Mouse (Mus musculus) lung, adult 2 months (tissue): ENCODE measurements around the gene Gm42688. TPM values are rescaled to one million over a fixed set of nuclear protein-coding genes. Genes with fewer than 3 reads are reported as not detected.
A peak's percentile ranks its signal among the peaks of the same experiment; 100 is the strongest.

Source experiments
- DNase-seq: peaks from one replicate; pipeline ENCODE4 v3.0.0; 2022
- H3K4me1 ChIP-seq: fragments of 200-500 bp; 2 replicates; pipeline ENCODE4 v1.6.1; 2011; ENCODE audit warnings: low read length; ENCODE audit not compliant: control insufficient read depth, insufficient read depth
- H3K4me3 ChIP-seq: fragments of 200-500 bp; replicated peaks from 2 replicates; pipeline ENCODE3; 2011; ENCODE audit warnings: low read depth, mild to moderate bottlenecking, control low read depth, low read length; ENCODE audit errors: extremely low read depth
- CTCF ChIP-seq: fragments of 200-500 bp; IDR thresholded peaks from 2 replicates; pipeline ENCODE4 v1.5.1; 2011; ENCODE audit warnings: mild to moderate bottlenecking, low read length, control low read depth; ENCODE audit not compliant: insufficient read depth
- POLR2A ChIP-seq: fragments of 200-500 bp; IDR thresholded peaks from 2 replicates; pipeline ENCODE4 v1.6.1; 2011; ENCODE audit warnings: low read depth, mild to moderate bottlenecking, control low read depth, low read length, borderline replicate concordance; ENCODE audit errors: extremely low read depth
- WGBS: fragments of 180-500 bp; shearing (Covaris S2); methylation state at CpG from one replicate; pipeline ENCODE4 v1.1.7; 2018; 5-methylcytosine and 5-hydroxymethylcytosine counted together
- polyA plus RNA-seq: library from polyadenylated mRNA; depleted of rRNA; stranded (reverse); fragments of >200 nt; gene quantifications from 2 replicates; pipeline ENCODE4 v1.2.3, GENCODE M21; 2012

Gene Gm42688
- polyA plus RNA-seq, 1 experiment: 5.5 TPM

DNA sequence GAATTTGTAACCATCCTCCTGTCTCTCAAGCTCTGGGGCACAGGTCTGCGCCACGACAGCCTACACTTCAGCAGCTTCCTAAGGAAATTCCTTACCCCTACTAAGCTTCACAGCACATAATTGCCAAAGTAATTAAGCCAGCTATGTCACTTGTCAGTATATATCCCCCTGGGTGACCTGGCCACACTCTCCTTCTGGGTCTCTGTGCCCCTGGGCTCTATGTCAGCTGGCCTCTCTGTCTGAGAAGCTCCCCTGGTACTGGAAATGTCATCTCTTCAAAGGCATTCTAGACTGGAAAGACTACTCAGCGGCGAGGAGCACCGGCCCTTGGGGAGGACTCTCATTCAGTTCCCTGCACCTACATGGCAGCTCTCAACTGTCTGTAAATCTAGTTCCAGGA, 21.5 kb downstream of the Gm42688 start:
- TF ChIP-seq POLR2A (no peak), CTCF (no peak)
- Histone ChIP-seq H3K4me3 (no peak overlapping the region), H3K4me1 (peaks cover 11% of the 10 kb centered on the region)
- DNase-seq: no peak
- WGBS: 84% methylated on average over 5 of the region's 5 CpGs

DNA sequence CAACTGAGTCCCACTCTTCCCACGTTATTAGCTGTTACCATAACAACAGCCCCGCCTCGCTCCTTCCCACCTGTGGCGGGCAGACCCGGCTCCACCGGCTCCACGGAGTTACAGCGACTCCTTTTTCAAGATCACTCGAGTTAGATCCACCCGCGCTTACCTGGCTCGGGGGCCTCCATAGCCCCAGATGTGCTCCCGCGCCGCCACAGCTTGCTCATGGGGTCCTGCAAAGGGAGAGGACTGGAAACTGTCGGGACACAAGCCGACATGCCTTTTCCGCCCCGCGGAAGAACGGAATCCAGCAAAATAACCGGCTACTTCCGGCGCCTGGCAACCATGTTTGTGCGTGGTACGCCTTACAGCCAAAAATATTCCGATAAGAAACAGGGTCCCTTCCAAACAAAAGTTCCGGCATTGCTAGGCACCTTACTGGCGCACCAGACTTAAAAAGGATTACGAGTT, 23.5 kb downstream of the Gm42688 start:
- DNase-seq: peak; percentile 90
- peaks cover 11% of the 10 kb centered on the region for H3K4me1 ChIP-seq
- WGBS: under 1% methylated on average over 30 of the region's 30 CpGs

DNA sequence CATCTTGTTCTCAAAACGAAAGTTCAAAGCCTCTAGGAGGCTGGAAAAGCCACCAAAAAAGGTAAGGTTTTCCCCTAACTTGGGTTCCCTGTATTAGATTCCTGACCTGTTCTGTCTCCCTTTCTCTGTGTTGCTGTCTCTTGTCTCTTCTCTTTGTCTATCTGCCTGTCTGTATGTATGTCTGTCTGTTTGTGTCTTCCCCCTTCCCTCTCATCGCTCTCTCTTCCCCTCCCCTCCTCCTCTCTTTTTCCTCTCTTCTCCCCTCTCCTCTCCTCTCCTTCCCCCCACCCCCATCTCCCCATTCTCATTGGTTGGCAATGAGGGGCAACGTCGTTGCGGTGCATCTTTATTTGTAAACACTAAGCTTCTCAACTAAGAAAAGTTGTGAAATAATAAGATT, 23.9 kb downstream of the Gm42688 start, which contains the start of gene Ino80b:
TSS of gene Ino80b (minus strand) at position 101 of the 400 bp plus-strand sequence.
- H3K4me1 ChIP-seq: peaks cover 11% of the 10 kb centered on the region
- 27% methylated on average over 5 of the region's 5 CpGs for WGBS

More for the DNA sequence above, 23.5 kb downstream of the Gm42688 start:
- TF ChIP-seq CTCF (no peak), POLR2A (peak; percentile 74; the same call in 1 of the 2 replicates)
- peak overlapping the region; percentile 74 for H3K4me3 ChIP-seq

DNA sequence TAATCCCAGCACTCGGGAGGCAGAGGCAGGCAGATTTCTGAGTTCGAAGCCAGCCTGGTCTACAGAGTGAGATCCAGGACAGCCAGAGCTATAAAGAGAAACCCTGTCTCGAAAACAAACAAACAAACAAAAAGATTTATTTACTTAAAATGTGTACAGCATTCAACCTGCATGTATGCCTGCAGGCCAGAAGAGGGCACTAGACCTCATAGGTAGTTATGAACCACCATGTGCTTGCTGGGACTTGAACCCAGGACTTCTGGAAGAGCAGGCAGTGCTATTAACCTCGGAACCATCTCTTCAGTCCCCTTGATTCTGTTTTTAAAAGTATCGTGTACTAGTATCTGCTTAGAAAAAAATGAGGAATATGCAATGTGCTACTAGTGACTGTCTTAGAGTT, 26.0 kb downstream of the Gm42688 start:
- 91% methylated on average over 5 of the region's 5 CpGs for WGBS
- Histone ChIP-seq H3K4me1 (peaks cover 4% of the 10 kb centered on the region), H3K4me3 (no peak overlapping the region)
- no peak for DNase-seq
- TF ChIP-seq POLR2A (no peak), CTCF (no peak)

More for the DNA sequence above, 23.9 kb downstream of the Gm42688 start, which contains the start of gene Ino80b:
- TF ChIP-seq POLR2A (no peak), CTCF (no peak)
- DNase-seq: no peak
- H3K4me3 ChIP-seq: peak within 1 kb of the TSS; percentile 74

DNA sequence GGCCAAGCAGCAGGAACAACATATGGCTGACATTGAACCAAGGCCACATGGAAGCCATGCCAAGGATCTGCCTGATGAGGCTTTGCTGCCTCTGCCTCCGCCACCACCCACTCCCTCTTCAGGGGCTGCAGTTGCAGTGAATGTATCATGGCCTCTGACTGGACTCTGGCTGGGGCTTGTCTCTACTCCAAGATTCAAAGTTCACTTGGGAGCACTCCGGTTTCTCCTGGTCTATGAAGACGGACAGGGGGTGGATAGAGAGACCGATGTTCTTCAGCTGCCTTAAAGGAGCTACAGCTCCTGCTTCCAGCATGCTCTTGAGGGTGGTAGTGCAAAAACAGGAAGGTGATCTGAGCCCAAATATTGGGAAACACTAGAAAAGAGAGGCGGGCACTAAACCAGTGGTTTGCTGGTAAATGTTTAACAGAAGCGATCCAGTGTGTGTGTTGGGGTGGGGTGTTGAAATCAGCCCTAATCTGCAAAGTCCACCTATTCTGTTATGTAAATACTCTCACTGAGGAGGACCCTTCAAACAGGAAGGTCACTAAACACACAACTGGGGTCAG, 30.1 kb downstream of the Gm42688 start:
- Histone ChIP-seq H3K4me1 (peaks cover 1% of the 10 kb centered on the region; the same call in 1 of the 2 replicates), H3K4me3 (no peak overlapping the region)
- TF ChIP-seq CTCF (no peak), POLR2A (0 out of 2 replicates have a peak, but pooled peaks have one; percentile 10)
- 32% methylated on average over 6 of the region's 6 CpGs for WGBS
- DNase-seq: peak; percentile 56

- Histone ChIP-seq H3K4me1 (peaks cover 2% of the 10 kb centered on the region; the same call in 1 of the 2 replicates), H3K4me3 (no peak overlapping the region)
- DNase-seq: no peak
- no peak for TF ChIP-seq POLR2A
- no peak for TF ChIP-seq CTCF
- WGBS: 65% methylated on average over 9 of the region's 9 CpGs
Measured at GRCm38 (mm10) chr6:83132176-83132919, 30.9 kb downstream of the Gm42688 start.

DNA sequence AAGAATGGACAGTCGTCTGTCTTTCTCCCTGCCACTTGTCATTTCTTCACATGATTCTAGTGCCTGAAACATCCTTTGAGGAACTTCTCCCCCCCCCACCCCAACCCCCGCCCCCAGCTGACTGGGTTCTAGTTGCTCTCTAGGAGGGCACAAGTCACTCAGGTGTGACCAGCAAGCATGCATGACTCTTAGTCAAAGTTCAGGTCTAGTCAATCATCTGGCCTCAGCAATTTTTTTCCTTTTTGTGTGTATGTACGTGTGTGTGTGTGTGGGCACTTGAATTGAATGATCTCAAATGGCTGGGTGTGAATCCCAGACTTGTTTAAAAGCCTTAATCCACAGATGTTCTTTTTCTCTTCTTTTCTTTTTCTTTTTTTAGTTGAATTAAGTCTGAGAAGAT, 32.8 kb downstream of the Gm42688 start:
- no peak for TF ChIP-seq POLR2A
- no peak for TF ChIP-seq CTCF
- 63% methylated on average over 3 of the region's 3 CpGs for WGBS

DNA sequence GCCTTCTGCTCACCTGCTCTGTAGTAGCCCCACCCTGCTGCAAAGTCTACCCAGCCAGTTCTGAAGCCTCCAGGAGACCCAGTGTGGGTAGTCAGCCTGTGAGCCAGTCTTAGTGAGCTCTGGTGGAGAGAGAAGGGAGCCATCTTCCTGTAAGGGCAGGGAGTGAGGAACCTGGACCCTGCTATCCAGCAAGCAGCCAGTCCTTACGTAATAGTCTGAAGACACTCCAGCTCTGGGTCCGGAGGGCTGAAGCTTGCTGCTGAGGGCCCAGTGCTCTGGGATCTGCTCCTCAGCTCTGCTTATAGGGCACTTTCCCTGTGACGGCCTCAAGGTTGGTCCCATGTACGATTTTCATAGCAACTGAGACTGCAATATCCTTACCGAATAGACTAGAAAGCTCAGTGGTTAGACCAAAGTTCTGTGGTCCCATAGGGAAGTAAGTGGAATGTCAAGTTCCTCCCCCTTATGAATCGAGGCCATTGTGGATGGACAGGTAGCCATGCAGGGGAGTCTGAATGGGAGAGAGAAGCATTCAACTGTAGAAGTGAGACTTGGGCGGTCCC, 33.6 kb downstream of the Gm42688 start, which contains the start of gene Rtkn:
TSS of gene Rtkn (plus strand) at position 513 of the 563 bp plus-strand sequence.
- Histone ChIP-seq H3K4me1 (peaks cover 9% of the 10 kb centered on the region), H3K4me3 (peak within 1 kb of the TSS; percentile 62)
- WGBS: 59% methylated on average over 7 of the region's 7 CpGs
- TF ChIP-seq CTCF (no peak), POLR2A (no peak)
- peak; percentile 33 for DNase-seq

More for the DNA sequence above, 32.8 kb downstream of the Gm42688 start:
- H3K4me3 ChIP-seq: no peak overlapping the region
- H3K4me1 ChIP-seq: peaks cover 9% of the 10 kb centered on the region
- DNase-seq: no peak

DNA sequence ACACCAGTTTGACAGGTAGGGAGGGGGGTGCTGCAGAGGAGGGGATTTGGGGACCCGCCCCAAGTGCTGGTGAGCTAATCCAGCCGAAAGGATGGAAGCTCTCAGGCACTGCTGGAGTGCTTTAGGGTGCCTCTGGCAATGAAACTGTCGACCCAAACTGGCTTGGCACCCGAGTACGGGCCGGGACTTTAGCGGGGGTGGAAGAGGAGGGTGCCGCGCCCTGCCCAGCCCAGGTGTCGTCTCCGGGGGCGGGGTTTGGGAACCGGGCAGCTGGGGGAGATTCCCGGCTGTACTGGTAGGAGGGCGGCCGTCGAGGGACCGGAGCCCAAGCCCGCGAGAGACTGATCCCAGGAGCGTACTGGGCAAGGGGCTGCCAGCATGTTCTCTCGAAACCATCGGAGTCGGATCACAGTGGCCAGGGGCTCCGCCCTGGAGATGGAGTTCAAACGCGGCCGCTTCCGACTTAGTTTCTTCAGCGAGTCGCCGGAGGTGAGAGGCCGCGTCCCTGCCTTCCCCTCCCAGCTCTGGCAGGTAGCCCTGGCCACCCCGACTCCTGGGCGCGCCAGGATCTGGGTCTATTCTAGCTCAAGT, 34.2 kb downstream of the Gm42688 start:
- 10% methylated on average over 37 of the region's 37 CpGs for WGBS
- Histone ChIP-seq H3K4me3 (peak overlapping the region; percentile 62), H3K4me1 (peaks cover 9% of the 10 kb centered on the region)
- peak; percentile 72 for DNase-seq
- TF ChIP-seq CTCF: no peak
- peak; percentile 67; the same call in 1 of the 2 replicates for TF ChIP-seq POLR2A
